In genomic region chr2:122628976-122629375, GRCm38 (mm10) we compare ENCODE assay signal across 9 mouse cellular contexts. TPM values are rescaled to one million over a fixed set of nuclear protein-coding genes. Genes with fewer than 3 reads are reported as not detected.
DNase-seq lines count a peak whose midpoint lies in the region; ATAC-seq and TF ChIP-seq lines count a peak whose summit lies in the region.
"Had no signal": no experiment of that assay in that cellular context is flagged by ENCODE, and none has a peak within 500 bp of the region (broad histone marks: within the 10 kb centered on the region; RNA-seq: fewer than 3 reads in every experiment).

No protein-coding gene starts in this region.

- DNase-seq in kidney, adult 2 months: peak; percentile 91
- peak; percentile 78 for DNase-seq in cerebellum, adult 11-12 months
- peak; percentile 88 for DNase-seq in hindbrain, embryonic 11.5 days (ENCODE audit: low spot score)
- DNase-seq in left cerebral cortex, adult 8-10 months (ENCODE audit: low spot score in 2 of 2): peak; percentile 34 to 70
- DNase-seq in midbrain, postnatal 0 days (ENCODE audit: low spot score): peak; percentile 94
- DNase-seq in spleen, postnatal 36 days (ENCODE audit: low spot score in 2 of 2): peak; percentile 71 to 84

- H3K4me2 ChIP-seq in kidney, embryonic 14.5 days (replicated peaks; ENCODE audit: low read depth, low read length): no peak overlapping the region
- no peak overlapping the region; the same call in 1 of the 2 replicates for H3K4me2 ChIP-seq in forebrain, embryonic 16.5 days (ENCODE audit: low read length)
- no peak overlapping the region for H3K4me2 ChIP-seq in hindbrain, embryonic 11.5 days (replicated peaks; ENCODE audit: low read depth, low read length)
- no peak overlapping the region for H3K4me2 ChIP-seq in midbrain, postnatal 0 days (ENCODE audit: low read depth, low read length, poor library complexity, severe bottlenecking)
- H3K4me2 ChIP-seq: stomach, embryonic 15.5 days had no signal

- peaks cover 3% of the 10 kb centered on the region; the same call in 1 of the 2 replicates for H3K4me1 ChIP-seq in kidney, adult 2 months (ENCODE audit: control insufficient read depth, insufficient read depth, low read length)
- peaks cover 4% of the 10 kb centered on the region; the same call in 1 of the 2 replicates for H3K4me1 ChIP-seq in kidney, embryonic 14.5 days (ENCODE audit: control insufficient read depth, insufficient read depth, low read length)
- peaks cover 14% of the 10 kb centered on the region for H3K4me1 ChIP-seq in forebrain, embryonic 16.5 days (replicated peaks; ENCODE audit: control insufficient read depth, insufficient read depth, low read length)
- H3K4me1 ChIP-seq in hindbrain, embryonic 11.5 days (replicated peaks; ENCODE audit: control insufficient read depth, insufficient read depth, low read length): no peaks in the 10 kb centered on the region
- 0 out of 2 replicates have a peak, but pooled peaks cover 2% of the 10 kb centered on the region for H3K4me1 ChIP-seq in midbrain, postnatal 0 days (ENCODE audit: insufficient read depth, low read length)

- H3K27ac ChIP-seq in kidney, adult 2 months (ENCODE audit: insufficient read depth, low read depth, low read length): no peak overlapping the region
- H3K27ac ChIP-seq in kidney, embryonic 14.5 days (ENCODE audit: low read depth, low read length): no peak overlapping the region
- H3K27ac ChIP-seq in forebrain, embryonic 16.5 days (ENCODE audit: low read length): no peak overlapping the region
- H3K27ac ChIP-seq in hindbrain, embryonic 11.5 days (ENCODE audit: low read depth, low read length): no peak overlapping the region
- H3K27ac ChIP-seq in midbrain, postnatal 0 days (ENCODE audit: low read depth, low read length): no peak overlapping the region
- H3K27ac ChIP-seq: stomach, embryonic 15.5 days had no signal

- H3K9ac ChIP-seq in kidney, embryonic 14.5 days (ENCODE audit: low read depth, low read length): no peak overlapping the region
- no peak overlapping the region for H3K9ac ChIP-seq in forebrain, embryonic 16.5 days (replicated peaks; ENCODE audit: low read depth, low read length)
- no peak overlapping the region for H3K9ac ChIP-seq in hindbrain, embryonic 11.5 days (ENCODE audit: low read depth, low read length)
- no peak overlapping the region for H3K9ac ChIP-seq in midbrain, postnatal 0 days (replicated peaks; ENCODE audit: low read length, poor library complexity, severe bottlenecking)
- H3K9ac ChIP-seq: stomach, embryonic 15.5 days had no signal

- H3K9me3 ChIP-seq in kidney, embryonic 14.5 days (ENCODE audit: control insufficient read depth, low read length): no peaks in the 10 kb centered on the region
- no peaks in the 10 kb centered on the region for H3K9me3 ChIP-seq in forebrain, embryonic 16.5 days (ENCODE audit: control insufficient read depth, low read length)
- H3K9me3 ChIP-seq in hindbrain, embryonic 11.5 days (ENCODE audit: control insufficient read depth, low read length): no peaks in the 10 kb centered on the region
- no peaks in the 10 kb centered on the region for H3K9me3 ChIP-seq in midbrain, postnatal 0 days (ENCODE audit: low read length)
- H3K9me3 ChIP-seq: stomach, embryonic 15.5 days had no signal

- 0% methylated on average over 7 of the region's 7 CpGs for WGBS in kidney, adult 2 months
- WGBS in kidney, embryonic 14.5 days: under 1% methylated on average over 7 of the region's 7 CpGs
- WGBS in forebrain, embryonic 16.5 days: 1% methylated on average over 7 of the region's 7 CpGs
- WGBS in hindbrain, embryonic 11.5 days: 5% methylated on average over 7 of the region's 7 CpGs
- under 1% methylated on average over 7 of the region's 7 CpGs for WGBS in midbrain, postnatal 0 days

- TF ChIP-seq CTCF in kidney, adult 2 months (conservative IDR thresholded peaks at IDR 0.05; ENCODE audit: insufficient read depth, insufficient read length, low read depth, low read length): peak; percentile 85
- TF ChIP-seq CTCF in midbrain, postnatal 0 days (IDR thresholded peaks at IDR 0.05): peak; percentile 92

- no peak for TF ChIP-seq POLR2A in kidney, adult 2 months (IDR thresholded peaks at IDR 0.05; ENCODE audit: low read depth, low read length)

- no peak overlapping the region for H3K4me3 ChIP-seq in kidney, adult 2 months (ENCODE audit: insufficient read depth, low read depth, low read length)
- H3K4me3 ChIP-seq in kidney, embryonic 14.5 days (ENCODE audit: low read length): no peak overlapping the region
- H3K4me3 ChIP-seq in forebrain, embryonic 16.5 days (replicated peaks; ENCODE audit: low read length): no peak overlapping the region
- no peak overlapping the region for H3K4me3 ChIP-seq in hindbrain, embryonic 11.5 days (ENCODE audit: low read depth, low read length)
- no peak overlapping the region for H3K4me3 ChIP-seq in midbrain, postnatal 0 days (ENCODE audit: low read depth, low read length)
- H3K4me3 ChIP-seq: stomach, embryonic 15.5 days had no signal

- ATAC-seq in kidney, embryonic 14.5 days (ENCODE audit: low FRiP score, low TSS enrichment): no peak
- ATAC-seq in forebrain, embryonic 16.5 days: peak; percentile 24; the same call in 1 of the 2 replicates
- no peak for ATAC-seq in hindbrain, embryonic 11.5 days (ENCODE audit: low FRiP score)
- no peak for ATAC-seq in midbrain, postnatal 0 days (ENCODE audit: low FRiP score)

- no peaks in the 10 kb centered on the region; the same call in 1 of the 2 replicates for H3K27me3 ChIP-seq in kidney, adult 2 months (replicated peaks; ENCODE audit: control insufficient read depth, insufficient read depth, low read length)
- H3K27me3 ChIP-seq in kidney, embryonic 14.5 days (ENCODE audit: control insufficient read depth, insufficient read depth, low read length): no peaks in the 10 kb centered on the region
- no peaks in the 10 kb centered on the region for H3K27me3 ChIP-seq in forebrain, embryonic 16.5 days (replicated peaks; ENCODE audit: control insufficient read depth, insufficient read depth, low read length)
- H3K27me3 ChIP-seq in hindbrain, embryonic 11.5 days (ENCODE audit: control insufficient read depth, insufficient read depth, low read length): no peaks in the 10 kb centered on the region
- no peaks in the 10 kb centered on the region for H3K27me3 ChIP-seq in midbrain, postnatal 0 days (ENCODE audit: insufficient read depth, low read length)
- H3K27me3 ChIP-seq: stomach, embryonic 15.5 days had no signal

- H3K36me3 ChIP-seq in kidney, adult 2 months (ENCODE audit: control insufficient read depth, insufficient read depth, low read length): peaks cover 3% of the 10 kb centered on the region; the same call in 1 of the 2 replicates
- H3K36me3 ChIP-seq in kidney, embryonic 14.5 days (ENCODE audit: control insufficient read depth, insufficient read depth, low read length): peaks cover 18% of the 10 kb centered on the region
- H3K36me3 ChIP-seq in forebrain, embryonic 16.5 days (ENCODE audit: control insufficient read depth, insufficient read depth): 0 out of 2 replicates have a peak, but pooled peaks cover 6% of the 10 kb centered on the region
- peaks cover 2% of the 10 kb centered on the region; the same call in 1 of the 2 replicates for H3K36me3 ChIP-seq in hindbrain, embryonic 11.5 days (ENCODE audit: control insufficient read depth, insufficient read depth, low read length)
- H3K36me3 ChIP-seq in midbrain, postnatal 0 days (ENCODE audit: insufficient read depth, low read length): peaks cover 11% of the 10 kb centered on the region; the same call in 1 of the 2 replicates

RNA-seq across cellular contexts. Expression of gene AA467197, which starts 7.8 kb away (rescaled TPM):
- 0.19 and 0.24 TPM in 2 replicates for polyA plus RNA-seq in kidney, adult 2 months (2012; rRNA removed)
- not detected in 2 replicates for polyA plus RNA-seq in kidney, embryonic 14.5 days (2014; fragmentation: Nextera tagmentation; extraction: Ambion mirVana)
- not detected in 2 replicates for polyA plus RNA-seq in forebrain, embryonic 16.5 days (2015; fragmentation: Nextera tagmentation; extraction: Ambion mirVana)
- polyA plus RNA-seq in hindbrain, embryonic 11.5 days (2014; fragmentation: Nextera tagmentation; extraction: Ambion mirVana): 0.59 TPM in 1 of 2 replicates, not detected in the other
- 1 to 10 TPM in 1 of 4 experiments, under 1 TPM in 1, not detected in 2; 0.65 to 1.0 TPM for total RNA-seq in left cerebral cortex, adult 8-10 months (2022)
- 1.0 TPM in 1 of 2 replicates, not detected in the other for total RNA-seq in midbrain, postnatal 0 days (2014; rRNA removed)
- 0.47 and 1.0 TPM in 2 replicates for polyA plus RNA-seq in midbrain, postnatal 0 days (2015; fragmentation: Nextera tagmentation; extraction: Ambion mirVana)

RNA-seq across cellular contexts. Expression of gene Gatm, which starts 17.9 kb away (rescaled TPM):
- polyA plus RNA-seq in kidney, adult 2 months (2012; rRNA removed): 1,128 and 1,147 TPM in 2 replicates
- polyA plus RNA-seq in kidney, embryonic 14.5 days (2014; fragmentation: Nextera tagmentation; extraction: Ambion mirVana): 10.0 and 14.5 TPM in 2 replicates
- 30.6 and 32.0 TPM in 2 replicates for polyA plus RNA-seq in forebrain, embryonic 16.5 days (2015; fragmentation: Nextera tagmentation; extraction: Ambion mirVana)
- 16.0 and 17.7 TPM in 2 replicates for polyA plus RNA-seq in hindbrain, embryonic 11.5 days (2014; fragmentation: Nextera tagmentation; extraction: Ambion mirVana)
- total RNA-seq in left cerebral cortex, adult 8-10 months (2022): 100 to 1,000 TPM in 3 of 4 experiments, 10 to 100 TPM in 1; 97.7 to 112 (median 104) TPM
- total RNA-seq in midbrain, postnatal 0 days (2014; rRNA removed): 44.9 and 55.5 TPM in 2 replicates
- 68.4 and 72.1 TPM in 2 replicates for polyA plus RNA-seq in midbrain, postnatal 0 days (2015; fragmentation: Nextera tagmentation; extraction: Ambion mirVana)

Comparison
In these comparisons a context has a peak if more than half of its experiments do, and no peak if none do; other contexts are left out.
1. RNA of gene Gatm, which starts 17.9 kb away (polyA plus RNA-seq): 1,128 to 1,147 TPM in kidney, adult 2 months; 68.4 to 72.1 TPM in midbrain, postnatal 0 days, 30.6 to 32.0 TPM in forebrain, embryonic 16.5 days, 16.0 to 17.7 TPM in hindbrain, embryonic 11.5 days and 10.0 to 14.5 TPM in kidney, embryonic 14.5 days; every median in the first group is over 10 times any median in the second.
2. Peak in every context shown above with its lines, with median percentiles within 50 percentile points of each other: DNase-seq.